Mouse (Mus musculus) intestine, postnatal 0 days (tissue): ENCODE measurements around the gene Man2a1. TPM values are rescaled to one million over a fixed set of nuclear protein-coding genes. Genes with fewer than 3 reads are reported as not detected.

Source experiments
- ATAC-seq: fragments of 200-750 bp; cut with Nextera tagmentation; 2 replicates; pipeline ENCODE4 v1.8.0; 2017; ENCODE audit warnings: mild to moderate bottlenecking, moderate TSS enrichment, moderate library complexity
- H3K27ac ChIP-seq: fragments of 300-500 bp; sonication (generic); 2 replicates; pipeline ENCODE4 v1.5.1; 2014; ENCODE audit warnings: mild to moderate bottlenecking, low read depth, low read length, moderate library complexity
- H3K27me3 ChIP-seq: fragments of 300-500 bp; sonication (generic); replicated peaks from 2 replicates; pipeline ENCODE4 v1.6.1; 2014; ENCODE audit warnings: low read length, mixed read lengths; ENCODE audit not compliant: control insufficient read depth, insufficient read depth
- H3K36me3 ChIP-seq: fragments of 300-500 bp; sonication (generic); 2 replicates; pipeline ENCODE4 v1.6.1; 2014; ENCODE audit warnings: mild to moderate bottlenecking, moderate library complexity; ENCODE audit not compliant: control insufficient read depth, insufficient read depth
- H3K4me1 ChIP-seq: fragments of 300-500 bp; sonication (generic); replicated peaks from 2 replicates; pipeline ENCODE4 v1.6.1; 2014; ENCODE audit warnings: antibody characterized with exemption, low read length, mixed read lengths; ENCODE audit not compliant: control insufficient read depth, insufficient read depth
- H3K4me2 ChIP-seq: fragments of 300-500 bp; sonication (generic); replicated peaks from 2 replicates; pipeline ENCODE4 v1.6.1; 2014; ENCODE audit warnings: low read depth, mild to moderate bottlenecking, moderate library complexity
- H3K4me3 ChIP-seq: fragments of 300-500 bp; sonication (generic); 2 replicates; pipeline ENCODE4 v1.5.1; 2014; ENCODE audit warnings: low read depth, low read length
- H3K9ac ChIP-seq: fragments of 300-500 bp; sonication (generic); 2 replicates; pipeline ENCODE4 v1.6.1; 2014; ENCODE audit warnings: mild to moderate bottlenecking, low read depth, low read length
- H3K9me3 ChIP-seq: fragments of 300-500 bp; sonication (generic); 2 replicates; pipeline ENCODE4 v1.6.1; 2016; ENCODE audit warnings: mixed run types; ENCODE audit not compliant: control insufficient read depth
- CTCF ChIP-seq: sonication (generic); IDR thresholded peaks from 2 replicates; pipeline ENCODE4 v1.5.1; 2016; ENCODE audit warnings: low read depth, mild to moderate bottlenecking, control low read depth, antibody characterized with exemption, moderate library complexity
- WGBS: fragments of 180-500 bp; shearing (Covaris S2); extraction: QIAGEN DNeasy Blood & Tissue Kit; methylation state at CpG from one replicate; pipeline ENCODE4 v1.1.7; 2014; 5-methylcytosine and 5-hydroxymethylcytosine counted together
- polyA plus RNA-seq: library from polyadenylated mRNA; unstranded; fragments of >200 nt; fragmentation: Nextera tagmentation; extraction: Ambion mirVana; gene quantifications from 2 replicates; pipeline ENCODE4 v1.2.1, GENCODE M21; 2015

The Man2a1 gene
- polyA plus RNA-seq, 1 experiment from 2014 or later, result 7.2 TPM

DNA sequence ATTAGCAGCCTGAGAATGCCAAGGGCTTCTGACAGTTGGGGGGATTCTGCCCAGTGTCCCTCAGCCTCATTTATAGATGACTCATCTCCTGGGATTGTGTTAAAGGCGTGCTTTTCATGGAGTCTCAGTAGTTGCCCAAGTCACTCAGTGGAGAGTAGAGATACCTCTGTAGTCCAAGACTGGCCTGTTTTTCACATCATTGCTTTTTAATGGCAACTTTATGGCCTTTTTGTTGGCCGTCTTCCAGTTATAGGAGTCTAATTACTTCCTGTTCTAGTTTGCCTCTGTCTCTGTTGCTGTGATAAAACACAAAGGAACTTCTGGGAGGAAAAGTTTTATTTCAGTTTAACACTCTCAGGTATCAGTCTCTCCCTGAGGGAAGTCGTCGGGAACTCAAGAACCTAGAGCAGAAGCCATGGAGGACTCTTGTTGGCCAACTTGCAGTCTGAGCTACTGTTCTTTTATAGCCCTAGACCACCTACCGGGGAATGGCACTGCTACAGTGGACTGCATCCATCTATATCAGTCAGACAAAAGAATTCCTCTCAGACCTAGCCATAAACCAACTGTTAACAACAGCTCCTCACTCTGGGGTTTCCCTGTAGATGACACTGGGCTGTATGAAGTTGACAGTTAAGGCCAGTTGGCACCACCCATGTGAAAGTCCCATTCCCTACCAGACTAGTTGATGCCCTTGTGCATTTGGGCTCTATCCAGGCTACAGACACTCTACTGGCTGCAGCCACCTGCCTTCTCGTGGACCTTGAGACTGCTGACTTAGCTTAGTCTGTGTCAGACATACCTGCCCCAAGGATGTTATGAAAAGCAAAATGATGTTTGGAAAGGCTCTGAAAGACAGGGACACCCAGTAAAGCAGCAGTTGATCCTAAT lies 142.4 kb downstream of the Man2a1 start:
- H3K4me2 ChIP-seq, result no peak overlapping the region
- 0 out of 2 replicates have a peak, but pooled peaks cover 4% of the 10 kb centered on the region for H3K9me3 ChIP-seq
- no peak overlapping the region for H3K4me3 ChIP-seq
- H3K4me1 ChIP-seq, result no peaks in the 10 kb centered on the region
- H3K36me3 ChIP-seq, result peaks cover 31% of the 10 kb centered on the region
- TF ChIP-seq CTCF, result no peak
- H3K27me3 ChIP-seq, result no peaks in the 10 kb centered on the region
- H3K27ac ChIP-seq, result no peak overlapping the region
- H3K9ac ChIP-seq, result no peak overlapping the region
- 51% methylated on average over 6 of the region's 6 CpGs for WGBS
- ATAC-seq, result peak; percentile 79

DNA sequence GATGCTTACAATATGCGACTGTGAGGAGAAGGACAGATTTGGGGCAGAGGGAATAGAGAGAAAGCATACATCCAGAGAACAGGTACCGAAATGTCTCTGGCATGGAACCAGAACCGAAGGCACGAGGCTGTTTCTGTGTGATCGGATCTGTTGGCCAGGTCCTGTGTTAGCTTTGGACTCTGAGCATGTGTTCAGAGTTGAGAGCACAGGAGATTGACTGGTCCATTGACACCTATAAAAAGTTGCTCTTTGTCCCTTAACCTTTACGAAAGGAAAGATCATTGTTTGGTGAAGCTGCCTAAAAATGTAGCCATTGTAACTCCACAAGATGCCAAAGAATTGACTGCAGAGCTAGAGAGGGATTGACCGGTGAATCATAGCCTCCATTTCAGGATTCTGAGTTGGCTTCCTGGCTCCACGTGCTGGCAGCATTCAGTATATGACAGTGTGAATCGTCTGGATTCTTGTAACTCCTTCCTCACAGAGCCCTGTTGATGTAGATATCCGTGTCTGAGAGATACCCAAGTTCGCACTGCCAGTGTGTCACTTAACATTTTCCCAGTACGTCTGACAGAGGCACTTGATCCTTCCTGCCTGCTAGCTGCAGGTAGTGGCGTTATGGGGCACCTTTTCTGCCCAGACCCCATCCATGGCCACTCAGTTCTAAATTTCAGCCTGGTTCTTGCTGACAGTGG lies 143.2 kb downstream of the Man2a1 start:
- Histone ChIP-seq H3K36me3 (peaks cover 25% of the 10 kb centered on the region), H3K9ac (no peak overlapping the region), H3K9me3 (0 out of 2 replicates have a peak, but pooled peaks cover 4% of the 10 kb centered on the region), H3K4me2 (no peak overlapping the region), H3K4me1 (no peaks in the 10 kb centered on the region), H3K27ac (no peak overlapping the region), H3K4me3 (no peak overlapping the region), H3K27me3 (no peaks in the 10 kb centered on the region)
- ATAC-seq, result no peak
- TF ChIP-seq CTCF, result no peak
- WGBS, result 92% methylated on average over 13 of the region's 13 CpGs

DNA sequence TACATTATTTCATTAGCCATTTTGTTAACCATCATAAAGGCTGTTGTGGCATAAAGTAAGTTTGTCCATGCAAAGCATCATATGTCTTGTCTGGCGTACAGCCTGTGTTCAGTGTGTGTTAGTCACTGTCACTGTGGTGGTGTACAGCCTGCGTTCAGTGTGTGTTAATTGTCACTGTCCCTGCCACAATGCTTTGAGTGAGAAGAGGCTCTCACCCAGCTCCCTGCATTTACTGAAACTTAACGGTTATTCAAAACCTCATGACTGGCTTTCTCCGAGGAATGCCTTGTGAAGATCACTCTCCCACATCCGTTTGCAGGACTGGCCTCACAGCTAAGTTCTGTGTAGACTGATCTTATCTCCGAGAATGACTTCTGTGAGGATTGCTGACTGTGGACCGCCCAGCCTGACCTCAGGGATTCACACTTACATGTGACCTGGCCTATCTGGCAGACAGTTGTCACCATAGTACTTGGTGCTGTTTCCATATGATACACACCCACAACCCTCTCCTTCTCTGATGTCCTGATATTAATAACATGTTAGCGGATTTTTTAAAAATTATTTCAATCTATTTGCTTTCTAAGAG lies 146.2 kb downstream of the Man2a1 start:
- Histone ChIP-seq H3K9me3 (0 out of 2 replicates have a peak, but pooled peaks cover 4% of the 10 kb centered on the region), H3K27me3 (no peaks in the 10 kb centered on the region), H3K4me2 (no peak overlapping the region), H3K4me3 (no peak overlapping the region), H3K4me1 (no peaks in the 10 kb centered on the region), H3K9ac (no peak overlapping the region), H3K27ac (no peak overlapping the region), H3K36me3 (peaks cover 28% of the 10 kb centered on the region)
- WGBS, result 69% methylated on average over 8 of the region's 8 CpGs
- ATAC-seq, result no peak
- no peak for TF ChIP-seq CTCF

DNA sequence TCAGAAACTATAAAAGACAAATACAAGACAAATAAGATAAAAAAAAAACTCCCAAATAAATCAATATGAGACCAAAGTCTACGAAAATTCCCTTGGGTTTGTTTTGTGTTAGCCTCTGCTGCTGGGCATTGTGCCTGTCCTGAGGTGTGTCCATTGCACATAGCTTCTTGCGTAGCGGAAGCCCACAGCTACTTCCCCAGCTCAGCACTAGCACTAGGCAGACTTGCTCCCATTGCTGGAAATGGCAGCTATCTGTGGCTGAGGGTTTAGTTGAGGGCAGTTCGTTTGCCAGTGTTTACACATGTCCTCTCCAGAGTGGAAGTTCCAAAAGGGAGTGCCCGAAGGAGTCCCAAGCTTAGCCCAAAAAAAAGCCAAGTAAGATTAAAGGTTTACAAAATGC lies 146.9 kb downstream of the Man2a1 start:
- H3K27me3 ChIP-seq, result no peaks in the 10 kb centered on the region
- peaks cover 28% of the 10 kb centered on the region for H3K36me3 ChIP-seq
- H3K4me1 ChIP-seq, result no peaks in the 10 kb centered on the region
- H3K9me3 ChIP-seq, result 0 out of 2 replicates have a peak, but pooled peaks cover 4% of the 10 kb centered on the region
- H3K27ac ChIP-seq, result no peak overlapping the region
- no peak for ATAC-seq
- no peak overlapping the region for H3K4me3 ChIP-seq
- H3K9ac ChIP-seq, result no peak overlapping the region
- no peak for TF ChIP-seq CTCF
- H3K4me2 ChIP-seq, result no peak overlapping the region
- 67% methylated on average over 5 of the region's 5 CpGs for WGBS

DNA sequence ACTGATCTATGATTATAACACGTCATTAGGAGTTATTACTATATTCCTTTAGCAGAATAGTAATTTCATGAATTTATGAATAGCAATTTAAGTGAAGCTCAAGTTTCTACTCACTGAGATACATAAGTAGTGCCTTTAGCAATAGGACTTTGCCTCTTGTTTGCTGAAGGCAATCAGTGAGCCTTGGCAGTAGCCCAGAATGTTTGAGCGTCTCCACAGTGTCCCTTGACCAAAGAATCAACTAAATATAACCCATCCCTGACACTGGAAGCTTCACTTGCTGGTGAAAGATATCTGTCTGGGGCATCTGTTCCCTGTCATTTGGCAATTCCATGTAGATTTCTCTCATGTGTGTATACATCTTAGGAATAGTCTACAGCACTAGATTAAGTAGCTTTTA lies 147.6 kb downstream of the Man2a1 start:
- H3K9ac ChIP-seq, result no peak overlapping the region
- H3K27me3 ChIP-seq, result no peaks in the 10 kb centered on the region
- no peak overlapping the region for H3K4me3 ChIP-seq
- 41% methylated on average over 2 of the region's 2 CpGs for WGBS
- TF ChIP-seq CTCF, result no peak
- H3K4me2 ChIP-seq, result no peak overlapping the region
- no peak overlapping the region for H3K27ac ChIP-seq
- no peak for ATAC-seq
- peaks cover 28% of the 10 kb centered on the region for H3K36me3 ChIP-seq
- H3K4me1 ChIP-seq, result no peaks in the 10 kb centered on the region
- H3K9me3 ChIP-seq, result 0 out of 2 replicates have a peak, but pooled peaks cover 4% of the 10 kb centered on the region

DNA sequence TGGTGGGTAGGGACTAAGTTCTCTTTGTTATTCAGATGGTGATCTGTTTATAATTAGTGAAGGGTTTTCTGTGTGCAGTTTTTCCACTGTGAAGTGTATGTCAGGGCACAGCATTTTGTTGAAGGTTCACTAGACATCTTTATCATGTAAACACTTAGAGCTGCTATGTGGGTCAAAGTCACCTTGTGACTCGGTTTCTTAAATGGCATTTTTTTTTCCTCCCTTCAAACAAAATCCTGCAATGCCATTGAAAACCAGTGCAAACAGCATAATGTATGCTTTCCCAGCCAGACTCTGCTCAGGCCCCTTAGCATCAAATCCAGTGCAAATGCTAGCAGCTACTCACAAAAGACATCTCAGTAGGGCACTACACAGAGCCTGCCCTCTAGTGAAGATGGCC lies 148.6 kb downstream of the Man2a1 start:
- no peak for TF ChIP-seq CTCF
- Histone ChIP-seq H3K4me1 (no peaks in the 10 kb centered on the region), H3K36me3 (peaks cover 28% of the 10 kb centered on the region), H3K27me3 (no peaks in the 10 kb centered on the region), H3K4me3 (no peak overlapping the region), H3K4me2 (no peak overlapping the region), H3K9ac (no peak overlapping the region), H3K27ac (no peak overlapping the region), H3K9me3 (0 out of 2 replicates have a peak, but pooled peaks cover 4% of the 10 kb centered on the region)
- ATAC-seq, result no peak
- 65% methylated on average over 1 of the region's 1 CpGs for WGBS
